Mouse (Mus musculus): ENCODE measurements around the gene Slc9a9.

Slc9a9 gene

GRCm38 (mm10) chr9:95150998-95151397 lies 481.3 kb downstream of the Slc9a9 start:
- no peak for DNase-seq (ENCODE audit: low spot score in 2 of 2)

DNA sequence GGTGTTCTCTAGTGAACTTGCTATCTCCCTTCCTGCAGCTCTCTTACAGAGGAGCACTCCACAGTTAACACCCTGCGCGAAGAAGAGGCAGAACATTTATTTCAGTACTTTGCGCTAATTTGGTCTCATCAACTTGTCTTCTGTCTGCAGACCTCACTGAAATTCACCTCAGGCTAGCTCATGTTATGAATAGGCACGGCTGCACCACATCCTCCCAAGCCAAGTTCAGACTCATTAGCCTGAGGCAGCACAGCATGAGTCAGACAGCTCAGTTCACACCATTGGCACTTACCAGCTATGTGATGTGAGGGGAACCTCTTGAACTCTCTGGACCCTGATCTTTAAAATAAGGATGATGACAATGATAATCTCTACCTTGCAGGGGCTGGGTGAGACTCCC lies 482.0 kb downstream of the Slc9a9 start:
- no peak for DNase-seq (ENCODE audit: low spot score in 2 of 2)

DNA sequence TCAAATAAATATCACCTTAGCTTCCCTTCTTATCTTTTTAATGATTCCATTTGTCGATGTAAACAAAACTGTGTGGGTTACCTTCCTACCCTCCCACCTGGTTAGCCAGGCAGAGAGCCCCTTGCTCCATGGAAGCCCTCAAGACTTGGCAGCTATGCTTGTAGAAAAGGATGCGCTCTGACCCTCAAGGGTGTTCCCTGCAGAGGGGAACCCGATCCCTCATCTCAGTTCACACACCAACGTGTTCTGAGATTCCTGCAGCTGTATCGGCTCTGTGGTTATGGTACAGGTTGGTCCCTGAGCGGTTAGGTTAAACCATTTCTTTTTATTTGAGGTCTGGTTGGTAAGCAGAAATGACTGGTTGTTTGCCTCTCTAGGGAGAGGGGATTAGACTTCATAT lies 484.3 kb downstream of the Slc9a9 start:
- no peak for DNase-seq (ENCODE audit: low spot score in 2 of 2)

- no peak for DNase-seq (ENCODE audit: low spot score in 2 of 2)
Measured at GRCm38 (mm10) chr9:95157948-95158347, 488.2 kb downstream of the Slc9a9 start.

- no peak for DNase-seq (ENCODE audit: low spot score in 2 of 2)
Measured at GRCm38 (mm10) chr9:95158916-95159315, 489.2 kb downstream of the Slc9a9 start.

DNA sequence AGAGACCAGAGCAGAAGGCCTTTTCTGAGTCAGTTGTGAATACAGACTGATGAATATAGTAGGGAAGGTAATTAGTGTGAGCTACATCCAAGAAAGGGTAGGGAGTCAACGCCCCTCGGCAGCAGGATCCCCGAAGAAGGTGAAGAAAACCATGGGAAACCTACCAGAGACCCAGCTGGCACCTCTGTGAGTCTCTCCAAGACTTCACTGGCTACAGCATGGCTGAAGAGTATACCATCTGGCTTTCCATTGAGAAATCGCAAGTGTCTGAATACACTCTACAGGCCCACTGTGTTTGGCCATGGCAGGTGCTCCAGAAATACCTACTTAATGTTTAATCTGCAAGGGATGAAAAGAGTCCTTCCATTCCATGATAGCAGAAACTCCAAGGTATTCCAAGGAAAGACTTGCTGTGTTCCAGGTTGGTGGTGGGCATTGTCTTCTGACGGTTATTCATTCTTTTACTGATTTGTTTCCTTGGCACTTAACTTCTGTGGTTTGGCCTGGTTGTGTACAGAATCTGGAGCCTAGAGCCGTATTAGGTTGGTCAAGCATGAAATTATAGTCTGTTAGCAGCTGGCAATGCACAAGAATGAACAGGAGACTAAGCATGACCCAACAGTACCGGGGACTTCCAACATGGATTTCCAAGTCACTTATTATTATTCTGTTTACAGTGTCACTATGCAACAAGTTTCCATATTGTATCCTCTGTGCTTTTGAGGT lies 491.0 kb downstream of the Slc9a9 start:
- DNase-seq (ENCODE audit: low spot score in 2 of 2), result no peak

GRCm38 (mm10) chr9:95161699-95162098 lies 492.0 kb downstream of the Slc9a9 start:
- DNase-seq (ENCODE audit: low spot score in 2 of 2), result no peak

DNA sequence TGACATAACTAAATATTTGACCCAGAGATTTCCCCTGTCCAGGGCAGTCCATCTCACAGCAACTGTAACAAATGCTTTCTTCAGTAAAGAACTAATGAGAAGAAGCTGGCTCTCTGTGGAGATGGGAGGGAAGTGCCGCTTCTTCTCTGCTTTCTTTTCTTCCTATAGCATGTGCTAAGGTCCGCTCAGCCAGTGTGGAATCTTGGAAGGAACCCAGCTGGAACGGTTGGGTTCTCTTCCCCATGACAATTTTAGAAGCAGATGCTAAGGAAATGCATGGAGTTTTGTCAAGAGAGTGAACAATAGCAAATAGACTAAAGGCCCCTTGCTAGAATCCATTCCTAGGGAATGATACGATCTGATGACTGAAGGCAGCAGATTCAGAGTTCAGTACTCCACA lies 496.5 kb downstream of the Slc9a9 start:
- no peak for DNase-seq (ENCODE audit: low spot score in 2 of 2)

GRCm38 (mm10) chr9:95167806-95168205 lies 498.1 kb downstream of the Slc9a9 start:
- DNase-seq (ENCODE audit: low spot score in 2 of 2), result no peak

GRCm38 (mm10) chr9:95168487-95169008 lies 498.8 kb downstream of the Slc9a9 start:
- DNase-seq (ENCODE audit: low spot score in 2 of 2), result peak; percentile 46 to 52

DNA sequence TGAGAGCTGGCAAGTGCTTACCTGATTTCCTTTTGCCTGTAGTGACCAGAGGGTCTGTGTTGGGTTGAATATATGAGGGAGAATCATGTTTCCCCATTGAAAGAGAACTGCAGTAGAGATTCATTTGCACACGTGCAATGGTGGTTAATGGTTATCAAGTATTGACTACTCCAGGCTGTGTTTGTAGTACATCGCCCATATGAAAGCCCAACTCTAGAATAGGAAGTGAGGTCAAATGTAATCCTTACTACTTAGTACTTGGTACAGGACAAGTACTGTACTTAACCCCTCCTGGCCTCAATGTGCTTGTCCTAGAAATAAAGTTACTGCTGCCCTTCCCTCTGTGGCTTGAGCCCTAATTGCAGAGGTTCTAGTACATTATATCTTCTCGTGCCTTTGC lies 508.5 kb downstream of the Slc9a9 start:
- DNase-seq (ENCODE audit: low spot score in 2 of 2), result no peak

DNA sequence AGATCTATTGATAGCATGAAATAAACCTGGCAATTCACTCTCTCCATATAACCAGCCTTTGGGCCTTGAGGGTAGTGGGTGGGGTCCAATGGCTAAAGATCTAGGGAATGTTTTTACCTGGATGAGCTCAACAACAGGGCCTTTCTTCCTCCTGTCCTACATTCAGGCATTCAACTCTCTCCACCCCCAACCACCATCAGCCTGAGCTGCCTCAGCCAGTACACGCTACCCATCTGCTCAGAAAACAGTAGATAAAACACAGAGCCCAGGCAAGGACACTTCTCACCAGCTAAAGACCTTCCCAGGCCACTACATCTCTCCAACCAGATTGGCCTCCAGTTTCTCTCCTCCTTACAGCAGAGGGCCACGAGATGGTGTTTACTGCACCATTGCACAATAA lies 510.3 kb downstream of the Slc9a9 start:
- no peak for DNase-seq (ENCODE audit: low spot score in 2 of 2)

DNA sequence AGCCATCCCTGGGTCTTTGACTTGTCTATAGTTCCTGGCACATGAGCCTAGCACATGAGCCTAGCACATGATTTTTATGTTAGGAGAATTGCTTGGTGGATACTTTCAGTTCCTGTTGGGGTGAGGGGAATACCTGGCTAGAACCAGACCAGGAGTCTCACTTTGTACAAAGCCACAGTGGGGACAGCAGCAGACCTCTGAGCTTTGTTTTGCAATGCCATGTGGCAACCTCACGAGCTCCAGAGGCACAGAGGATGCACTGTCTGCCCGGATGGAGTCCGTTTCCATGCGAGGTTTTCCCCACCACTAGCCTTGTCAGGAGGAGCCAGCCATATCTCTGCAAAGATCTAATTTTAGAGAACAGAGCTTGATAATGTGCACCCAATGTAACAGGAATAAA lies 510.9 kb downstream of the Slc9a9 start:
- no peak for DNase-seq (ENCODE audit: low spot score in 2 of 2)

- no peak for DNase-seq (ENCODE audit: low spot score in 2 of 2)
Measured at GRCm38 (mm10) chr9:95181241-95182043, 511.7 kb downstream of the Slc9a9 start.

GRCm38 (mm10) chr9:95182272-95182671 lies 512.6 kb downstream of the Slc9a9 start:
- no peak for DNase-seq (ENCODE audit: low spot score in 2 of 2)

GRCm38 (mm10) chr9:95184453-95184852 lies 514.7 kb downstream of the Slc9a9 start:
- no peak for DNase-seq (ENCODE audit: low spot score in 2 of 2)

- no peak for DNase-seq (ENCODE audit: low spot score in 2 of 2)
Measured at GRCm38 (mm10) chr9:95185840-95186239, 516.1 kb downstream of the Slc9a9 start.

- DNase-seq (ENCODE audit: low spot score in 2 of 2), result no peak
Measured at GRCm38 (mm10) chr9:95186386-95187289, 516.9 kb downstream of the Slc9a9 start.

DNA sequence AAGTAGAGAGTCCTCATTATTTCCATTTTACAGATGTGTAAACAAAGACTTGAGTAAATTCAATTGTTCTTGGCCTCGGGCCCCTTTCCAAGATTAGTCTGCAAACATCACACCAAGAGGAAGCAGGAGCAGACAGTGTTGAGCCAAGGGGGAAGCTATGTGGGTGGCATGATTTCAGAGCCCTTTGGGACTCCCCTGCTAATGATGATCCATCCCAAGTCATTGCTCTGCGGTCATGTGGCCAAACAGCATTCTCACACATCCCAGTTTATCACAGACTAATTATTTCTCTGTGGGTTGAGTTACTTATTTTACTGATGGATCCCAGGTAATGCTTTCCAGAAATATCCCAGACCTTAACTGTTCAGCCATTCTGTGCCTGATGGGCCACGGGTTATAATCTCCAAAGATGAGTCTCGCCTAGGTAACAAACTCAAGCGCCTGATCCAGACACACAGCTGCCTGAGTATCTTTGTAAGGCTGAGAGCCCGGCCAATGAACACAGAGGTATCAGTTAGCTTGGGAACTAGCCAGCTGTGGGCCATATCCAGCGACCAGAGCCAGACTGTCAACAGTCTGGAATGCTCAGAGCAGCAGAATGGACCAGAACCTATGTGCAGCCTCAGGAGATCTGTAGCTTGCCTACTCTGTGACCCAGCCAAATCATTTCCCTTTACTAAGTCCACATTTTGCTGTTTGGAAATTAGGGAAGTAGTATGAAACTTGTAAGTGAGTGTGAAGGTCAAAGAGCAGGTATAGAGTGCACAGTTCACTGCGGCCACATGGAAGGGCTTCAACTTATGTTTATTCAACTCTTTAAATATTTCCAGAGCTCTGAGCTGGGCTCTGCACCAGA lies 518.9 kb downstream of the Slc9a9 start:
- DNase-seq (ENCODE audit: low spot score in 2 of 2), result no peak

DNA sequence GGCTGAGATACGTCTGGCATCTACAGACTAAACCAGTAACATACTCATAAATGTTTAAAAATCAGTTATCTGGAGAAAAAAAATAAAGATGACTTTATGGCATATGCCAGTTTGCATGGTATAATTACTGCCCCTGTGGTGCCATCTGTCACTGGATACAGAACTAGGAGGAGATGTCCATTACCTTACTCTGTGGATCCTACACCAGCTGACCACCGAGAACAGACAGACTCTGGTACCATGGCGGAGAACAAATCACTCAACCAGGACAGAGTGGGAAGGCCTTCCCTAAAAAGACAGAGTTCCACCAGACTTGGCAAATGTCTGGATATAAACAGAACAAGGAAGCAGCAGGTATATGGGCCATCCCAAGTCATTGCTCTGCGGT lies 519.5 kb downstream of the Slc9a9 start:
- no peak for DNase-seq (ENCODE audit: low spot score in 2 of 2)

DNA sequence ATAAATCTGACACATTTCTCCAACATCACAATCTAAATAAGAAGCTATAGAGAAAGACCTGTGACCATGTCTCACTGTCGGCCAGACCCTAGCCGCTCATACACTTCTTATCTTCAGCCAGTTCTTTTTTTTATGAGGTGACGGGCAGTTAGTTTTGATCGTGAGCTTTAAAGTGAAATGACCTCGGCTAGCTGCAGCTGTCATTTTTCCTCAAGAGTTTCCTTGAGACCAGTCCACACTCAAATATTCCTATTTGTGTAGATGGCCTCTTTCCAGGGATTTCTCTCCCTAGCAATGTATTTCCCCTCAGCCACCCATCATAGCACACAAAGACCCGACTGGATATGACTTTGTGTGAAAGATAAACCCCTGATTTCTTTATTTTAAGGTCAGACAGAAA lies 521.7 kb downstream of the Slc9a9 start:
- DNase-seq (ENCODE audit: low spot score in 2 of 2), result no peak
